Mouse (Mus musculus) B cell, adult 62 days (primary cell): ENCODE data around the gene Chmp3. TPM values are rescaled to one million over a fixed set of nuclear protein-coding genes. Genes with fewer than 3 reads are reported as not detected.

Experiments used
- total RNA-seq: library from RNA; stranded (reverse); gene quantifications from 4 replicates; pipeline ENCODE4 v1.2.4, GENCODE M21; 2023

Chmp3 gene
- total RNA-seq, result 42.3 to 65.8 TPM (median 49.5 TPM) in 4 replicates

GRCm38 (mm10) chr6:71543686-71544499 is at the start of gene Chmp3:
TSS of gene Chmp3 (plus strand) at chr6:71543797.

Other genes with a start within 250 kb of the Chmp3 start
- not detected in 4 replicates for gene Smyd1, start 221.6 kb upstream of the Chmp3 start, total RNA-seq
- gene Cd8b1, start 221.0 kb upstream of the Chmp3 start, total RNA-seq, result 0.66 to 1.3 TPM in 2 of 4 replicates, not detected in the others
- gene Cd8a, start 170.4 kb upstream of the Chmp3 start, total RNA-seq, result 0.27 to 0.52 TPM (median 0.44 TPM) in 4 replicates
- 54.0 to 60.3 TPM (median 55.5 TPM) in 4 replicates for gene Rmnd5a, start 103.2 kb upstream of the Chmp3 start, total RNA-seq
- gene Rnf103, start 49.9 kb upstream of the Chmp3 start, total RNA-seq, result 29.0 to 30.6 TPM (median 30.0 TPM) in 4 replicates
- 116 to 139 TPM (median 122 TPM) in 4 replicates for gene Kdm3a, start 89.2 kb downstream of the Chmp3 start, total RNA-seq
- 0.16 TPM in 1 of 4 replicates, not detected in the others for gene Reep1, start 163.8 kb downstream of the Chmp3 start, total RNA-seq